Mouse (Mus musculus) MN1 (cell line): Measurements from ENCODE around the gene Rdh16.
A peak's percentile ranks its signal among the peaks of the same experiment; 100 is the strongest.
"Not testable (repeated sequence)": the region's sequence is repeated elsewhere in the genome, so short reads cannot be mapped to it uniquely, and the experiment has no call there.

Experiments used
- DNase-seq: peaks from one replicate; pipeline ENCODE4 v3.0.0-alpha.2; 2016; ENCODE audit warnings: low spot score

Gene Rdh16

GRCm38 (mm10) chr10:127834186-127834585 is 33.2 kb downstream of the Rdh16 start:
- DNase-seq: not testable (repeated sequence)

- no peak for DNase-seq
These were observed 34.3 kb downstream of the Rdh16 start for GRCm38 (mm10) chr10:127835292-127835691.

- not testable (repeated sequence) for DNase-seq
These were observed 36.8 kb downstream of the Rdh16 start for GRCm38 (mm10) chr10:127837793-127838192.

GRCm38 (mm10) chr10:127838539-127838938 is 37.6 kb downstream of the Rdh16 start:
- DNase-seq: no peak

- DNase-seq: no peak
These were observed 39.8 kb downstream of the Rdh16 start for GRCm38 (mm10) chr10:127840776-127841175.

- DNase-seq: not testable (repeated sequence)
These were observed 45.0 kb downstream of the Rdh16 start for GRCm38 (mm10) chr10:127845945-127846344.

GRCm38 (mm10) chr10:127848089-127848488 is 47.1 kb downstream of the Rdh16 start:
- DNase-seq: no peak

GRCm38 (mm10) chr10:127849628-127850027 is 48.7 kb downstream of the Rdh16 start, which contains the start of gene Rdh19:
Rdh19 (plus strand) TSS chr10:127849928.
- DNase-seq: no peak

GRCm38 (mm10) chr10:127856376-127856775 is 55.4 kb downstream of the Rdh16 start:
- DNase-seq: no peak

- no peak for DNase-seq
These were observed 64.0 kb downstream of the Rdh16 start for GRCm38 (mm10) chr10:127864931-127865330.

GRCm38 (mm10) chr10:127866232-127866631 is 65.3 kb downstream of the Rdh16 start, which contains the start of gene Rdh16f2:
Rdh16f2 (plus strand) TSS chr10:127866474.
- DNase-seq: no peak

- peak; percentile 31 for DNase-seq
These were observed 71.5 kb downstream of the Rdh16 start for GRCm38 (mm10) chr10:127872484-127872883.

- no peak for DNase-seq
These were observed 76.7 kb downstream of the Rdh16 start for GRCm38 (mm10) chr10:127877681-127878080.

- DNase-seq: no peak
These were observed 77.5 kb downstream of the Rdh16 start for GRCm38 (mm10) chr10:127878262-127879057.

GRCm38 (mm10) chr10:127879155-127879688 is 78.3 kb downstream of the Rdh16 start:
- DNase-seq: no peak

- DNase-seq: no peak
These were observed 80.1 kb downstream of the Rdh16 start for GRCm38 (mm10) chr10:127881041-127881440.

GRCm38 (mm10) chr10:127886551-127886950 is 85.6 kb downstream of the Rdh16 start:
- no peak for DNase-seq

GRCm38 (mm10) chr10:127886971-127887370 is 86.0 kb downstream of the Rdh16 start:
- no peak for DNase-seq

- no peak for DNase-seq
These were observed 87.7 kb downstream of the Rdh16 start, which contains the start of gene Rdh7 for GRCm38 (mm10) chr10:127888605-127889004. Rdh7 (minus strand) TSS chr10:127888817.

GRCm38 (mm10) chr10:127891481-127891880 is 90.5 kb downstream of the Rdh16 start:
- no peak for DNase-seq

GRCm38 (mm10) chr10:127893163-127894022 is 92.4 kb downstream of the Rdh16 start:
- not testable (repeated sequence) for DNase-seq
